Mouse (Mus musculus): Measurements from ENCODE around the gene Ncstn. TPM values are rescaled to one million over a fixed set of nuclear protein-coding genes. Genes with fewer than 3 reads are reported as not detected.

Ncstn gene
- polyA plus RNA-seq, 1 experiment from 2014 or later = 144 TPM

DNA sequence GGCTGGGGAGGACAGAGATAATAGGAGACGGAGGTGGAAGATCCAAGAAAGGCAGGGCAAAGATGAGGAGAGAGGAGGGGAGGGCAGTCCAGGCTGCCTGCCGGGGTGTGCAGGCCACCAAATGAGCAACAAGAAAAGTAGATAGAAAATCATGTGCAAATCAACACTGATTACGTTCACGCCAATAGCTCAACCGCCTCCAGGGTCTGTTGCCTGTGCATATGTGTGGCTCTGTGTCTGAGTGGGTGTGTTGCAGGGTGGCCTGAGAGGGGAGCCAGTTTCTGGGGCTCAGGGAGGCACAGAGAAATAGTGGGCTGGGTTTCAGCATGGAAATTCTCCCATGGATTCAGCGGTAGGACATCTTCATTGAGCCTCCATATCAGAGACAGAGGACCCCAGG is 24.3 kb downstream of the Ncstn start:
- ChIA-PET CTCF (interaction anchor here (0.9 kb wide), 1 partner anchor 24 kb away, joined by 3 read pairs; the partner anchor contains the start of genes Copa and Ncstn), POLR2A (no interaction called here)
- in situ Hi-C loops (cut with MboI; ENCODE audit: low pct_unique_long_range_greater_than_20kb) = no loop called here
- DNase-seq (ENCODE audit: low read depth, low spot score) (no peak), ATAC-seq (no peak)
- no peaks in the 10 kb centered on the region for H3K27me3 ChIP-seq
- TF ChIP-seq CTCF (IDR thresholded peaks at IDR 0.05) = no peak

DNA sequence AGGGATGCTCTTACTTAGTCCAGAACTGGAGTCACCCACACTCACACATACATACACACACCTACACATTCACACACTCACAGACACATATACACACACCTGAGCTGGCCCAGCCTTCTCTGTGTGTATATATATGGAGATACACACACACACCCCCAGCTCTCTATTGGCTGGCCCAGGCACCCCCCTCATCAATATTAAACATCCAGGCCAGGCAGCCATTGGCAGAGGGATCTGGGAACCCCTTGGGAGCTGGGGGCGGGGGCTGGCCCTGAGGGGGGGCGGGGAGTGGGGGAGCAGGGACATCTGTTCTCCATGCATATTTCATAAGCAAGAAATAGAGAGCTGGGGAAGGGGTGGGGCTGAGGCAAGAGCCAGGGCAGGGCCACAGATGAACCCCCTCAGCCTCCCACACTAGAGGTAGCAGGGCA is 25.1 kb downstream of the Ncstn start, which contains the start of gene Nhlh1:
Gene Nhlh1, minus strand, starts transcription at position 83 of the 431 bp plus-strand sequence.
- no peak for TF ChIP-seq CTCF (IDR thresholded peaks at IDR 0.05)
- DNase-seq (ENCODE audit: low read depth, low spot score) (no peak), ATAC-seq (no peak)
- H3K27me3 ChIP-seq = no peaks in the 10 kb centered on the region
- in situ Hi-C loops (cut with MboI; ENCODE audit: low pct_unique_long_range_greater_than_20kb) = no loop called here
- POLR2A ChIA-PET = no interaction called here
- CTCF ChIA-PET = interaction anchor here (0.9 kb wide), 2 partner anchors 10 to 25 kb away, joined by 3 read pairs; partner anchors contain the start of genes Copa and Ncstn

DNA sequence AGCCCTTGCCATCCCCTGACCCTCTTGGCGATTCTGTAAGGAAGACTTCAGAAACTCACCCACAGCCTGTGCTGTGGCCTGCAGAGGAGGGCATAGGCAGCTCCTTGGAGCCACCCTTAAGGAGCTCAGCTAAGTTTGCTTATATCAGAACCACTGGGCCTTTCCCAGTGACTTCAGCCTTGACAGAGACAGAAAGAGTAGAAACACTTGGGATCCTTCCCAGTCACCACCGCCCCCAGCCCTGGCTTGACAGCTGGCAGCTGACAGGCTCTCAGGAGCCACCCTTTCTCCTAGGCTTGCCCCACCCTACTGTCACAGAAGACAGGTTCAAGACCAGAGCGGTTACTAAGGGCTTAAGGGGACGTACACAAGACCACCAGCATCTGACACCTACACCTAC is 26.3 kb downstream of the Ncstn start:
- no peak for ATAC-seq
- no peak for DNase-seq (ENCODE audit: low read depth, low spot score)
- TF ChIP-seq CTCF (IDR thresholded peaks at IDR 0.05) = no peak
- no peaks in the 10 kb centered on the region for H3K27me3 ChIP-seq
- ChIA-PET POLR2A (no interaction called here), CTCF (interaction anchor here (1.5 kb wide), 1 partner anchor 10 kb away, joined by 3 read pairs; no protein-coding TSS in a partner anchor)
- in situ Hi-C loops (cut with MboI; ENCODE audit: low pct_unique_long_range_greater_than_20kb) = no loop called here

DNA sequence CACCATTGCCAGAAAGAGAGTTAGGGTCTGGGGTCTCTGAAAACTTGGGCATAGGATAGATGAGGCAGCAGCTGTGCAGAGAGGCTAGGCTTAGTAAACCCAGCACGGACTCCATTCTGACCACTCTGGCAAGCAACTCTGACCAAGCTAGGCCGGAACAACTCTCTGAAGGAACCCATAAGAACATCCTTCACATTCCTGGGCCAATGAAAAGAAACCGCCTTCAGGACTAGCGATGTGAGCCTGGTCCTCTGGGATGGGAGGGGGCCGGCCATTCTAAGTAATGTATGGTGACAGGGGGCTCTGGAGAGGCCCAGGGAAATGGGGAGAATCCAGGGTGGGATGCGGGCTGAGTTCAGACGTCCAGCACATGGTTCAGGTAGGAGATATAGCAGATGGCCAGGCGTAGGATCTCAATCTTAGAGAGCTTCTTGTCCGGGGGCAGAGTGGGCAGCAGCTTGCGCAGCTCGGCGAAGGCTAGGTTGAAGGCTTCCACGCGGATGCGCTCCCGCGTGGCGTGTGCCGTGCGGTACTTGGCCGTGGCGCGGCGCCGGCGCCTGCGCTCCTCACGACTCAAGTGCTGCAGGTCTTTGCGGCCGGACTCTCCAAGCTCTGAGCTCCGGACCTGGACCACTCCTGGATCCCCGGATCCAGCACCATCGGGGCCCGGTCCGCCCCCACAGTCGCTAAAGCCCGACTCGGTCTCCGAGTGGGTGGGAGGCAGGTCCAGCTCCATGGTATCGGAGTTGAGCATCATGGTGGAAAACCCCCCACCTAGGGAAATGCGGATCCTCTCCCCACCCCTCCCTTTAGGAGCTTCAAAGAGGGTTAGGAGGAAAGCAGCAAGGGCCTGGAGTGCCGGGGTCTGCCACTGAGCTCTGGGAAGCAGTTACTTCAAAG is 28.8 kb downstream of the Ncstn start:
- POLR2A ChIA-PET = interaction anchor here (0.7 kb wide), 1 partner anchor 329 kb away, joined by 5 read pairs; no protein-coding TSS in a partner anchor
- DNase-seq (ENCODE audit: low read depth, low spot score) = no peak
- CTCF ChIA-PET = interaction anchor here (1.4 kb wide), 1 partner anchor 65 kb away, joined by 3 read pairs; no protein-coding TSS in a partner anchor
- TF ChIP-seq CTCF (IDR thresholded peaks at IDR 0.05) = no peak
- no peaks in the 10 kb centered on the region for H3K27me3 ChIP-seq
- in situ Hi-C loops (cut with MboI; ENCODE audit: low pct_unique_long_range_greater_than_20kb) = no loop called here
- no peak for ATAC-seq

DNA sequence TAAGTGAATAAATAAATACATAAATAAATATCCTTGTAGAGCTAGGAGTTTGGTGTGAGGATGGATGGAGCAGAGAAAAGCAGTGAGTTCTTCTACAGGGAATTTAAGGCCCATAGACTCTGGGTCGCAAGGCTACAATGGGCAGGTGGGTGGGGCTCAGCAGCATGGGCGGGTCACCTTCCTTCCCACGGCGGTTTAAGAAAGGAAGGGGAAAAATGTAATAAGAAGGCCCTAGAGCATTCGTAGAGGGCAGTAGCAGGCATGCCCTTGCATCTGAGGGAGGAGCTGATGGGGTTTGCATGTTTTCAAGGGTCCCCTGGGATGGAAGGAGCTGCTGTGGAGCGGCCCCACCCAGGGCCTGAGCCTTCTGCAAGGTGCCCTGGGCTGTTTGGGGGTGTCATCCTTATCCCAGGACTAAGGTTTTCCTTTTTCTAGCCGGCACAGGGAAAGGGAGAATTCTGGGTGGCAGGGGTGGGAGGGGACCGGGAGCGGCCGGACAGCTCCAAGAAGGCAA is 29.8 kb downstream of the Ncstn start:
- ChIA-PET POLR2A (no interaction called here), CTCF (interaction anchor here (1.2 to 1.4 kb wide), 3 partner anchors 28 to 67 kb away, joined by 3 to 4 read pairs (median 3); no protein-coding TSS in a partner anchor)
- DNase-seq (ENCODE audit: low read depth, low spot score) (no peak), ATAC-seq (no peak)
- in situ Hi-C loops (cut with MboI; ENCODE audit: low pct_unique_long_range_greater_than_20kb) = no loop called here
- H3K27me3 ChIP-seq = no peaks in the 10 kb centered on the region
- no peak for TF ChIP-seq CTCF (IDR thresholded peaks at IDR 0.05)

DNA sequence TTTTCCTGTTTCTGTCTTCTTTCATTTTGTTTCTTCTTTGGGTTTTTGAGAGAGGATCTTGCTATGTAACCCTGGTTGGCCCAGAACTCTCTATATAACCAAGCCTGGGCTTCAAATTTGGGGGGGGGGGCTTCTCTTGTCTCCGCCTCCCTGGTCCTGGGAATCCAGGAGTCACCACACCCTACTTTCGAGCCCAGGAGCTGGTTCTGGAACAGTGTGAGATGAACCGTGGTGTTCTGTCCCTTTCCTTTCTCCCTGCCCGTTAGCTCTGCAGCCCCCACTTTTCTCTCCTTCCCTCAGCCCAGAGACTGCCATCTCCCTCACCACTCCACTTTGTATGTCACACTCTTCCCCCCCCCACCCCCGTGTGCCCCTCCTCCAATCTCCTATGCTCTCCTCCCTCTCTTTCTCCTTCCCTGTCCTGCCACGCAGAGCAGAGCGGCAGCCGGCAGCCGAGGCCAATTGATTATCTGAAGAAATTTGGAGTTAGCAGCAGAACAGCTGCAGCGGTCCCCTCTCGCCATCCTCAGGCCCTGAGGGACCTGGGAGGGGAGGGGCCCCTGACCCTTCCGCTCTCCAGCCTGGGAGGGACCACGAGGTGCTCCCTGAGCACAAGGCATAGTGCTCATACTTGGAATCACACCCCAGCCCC is 33.3 kb downstream of the Ncstn start:
- ChIA-PET POLR2A (no interaction called here), CTCF (interaction anchor here (1.3 kb wide), 1 partner anchor 32 kb away, joined by 3 read pairs; no protein-coding TSS in a partner anchor)
- DNase-seq (ENCODE audit: low read depth, low spot score) (no peak), ATAC-seq (no peak)
- no peak for TF ChIP-seq CTCF (IDR thresholded peaks at IDR 0.05)
- no peaks in the 10 kb centered on the region for H3K27me3 ChIP-seq
- in situ Hi-C loops (cut with MboI; ENCODE audit: low pct_unique_long_range_greater_than_20kb) = loop anchor here (25.0 kb wide), 2 partner anchors 288 to 438 kb away; partner anchors contain the start of genes Igsf9, Kcnj10, Kcnj9 and Slamf9

DNA sequence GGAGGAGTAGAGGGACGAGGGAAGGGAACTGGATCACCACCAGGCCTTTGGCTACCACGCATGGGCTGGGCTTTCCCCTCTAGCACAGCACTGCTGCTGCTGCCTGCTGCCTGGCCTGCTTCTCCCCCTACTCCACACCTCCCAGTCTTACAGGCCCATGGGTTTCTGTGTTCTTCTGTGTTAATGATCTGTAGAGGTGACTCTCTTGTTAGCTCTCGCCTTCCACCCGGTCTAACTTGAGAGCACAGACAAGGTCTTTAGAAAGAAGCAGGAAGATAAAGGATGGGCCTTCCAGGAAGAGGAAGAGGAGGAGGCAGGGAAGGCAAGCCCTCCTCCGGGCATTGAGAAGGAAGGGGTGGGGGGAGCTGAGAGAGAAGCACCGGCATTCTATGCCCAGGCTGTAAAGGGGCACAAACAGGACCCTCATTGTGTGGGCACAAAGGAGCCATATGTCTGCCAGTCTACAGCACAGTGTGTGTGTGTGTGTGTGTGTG is 34.3 kb downstream of the Ncstn start:
- ChIA-PET POLR2A (no interaction called here), CTCF (interaction anchor here (1.0 to 1.8 kb wide), 3 partner anchors 33 to 276 kb away, joined by 3 to 6 read pairs (median 3); no protein-coding TSS in a partner anchor)
- in situ Hi-C loops (cut with MboI; ENCODE audit: low pct_unique_long_range_greater_than_20kb) = loop anchor here (25.0 kb wide), 2 partner anchors 289 to 439 kb away; partner anchors contain the start of genes Igsf9, Kcnj10, Kcnj9 and Slamf9
- no peak for TF ChIP-seq CTCF (IDR thresholded peaks at IDR 0.05)
- DNase-seq (ENCODE audit: low read depth, low spot score) (no peak), ATAC-seq (no peak)
- no peaks in the 10 kb centered on the region for H3K27me3 ChIP-seq

DNA sequence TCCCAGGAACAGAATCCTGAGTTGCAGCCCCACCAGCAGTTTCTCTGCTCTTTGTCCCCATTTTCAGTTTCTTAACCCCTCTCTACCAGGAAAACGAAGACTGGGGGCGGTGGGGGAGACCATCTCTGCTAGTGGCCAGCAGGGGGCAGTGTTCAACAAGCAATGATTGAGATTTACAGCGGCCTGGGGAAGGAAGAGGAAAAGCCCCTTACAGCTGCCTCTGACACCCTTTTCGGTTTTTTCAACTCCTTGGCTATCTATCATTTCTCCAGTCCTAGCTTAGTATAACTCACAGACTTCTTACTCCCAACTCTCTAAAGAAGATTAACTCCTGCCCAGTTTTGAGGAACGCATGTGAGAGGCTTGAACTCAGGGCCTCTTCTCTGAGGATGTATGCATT is 35.7 kb downstream of the Ncstn start:
- peak; percentile 84 for TF ChIP-seq CTCF (IDR thresholded peaks at IDR 0.05)
- ChIA-PET CTCF (interaction anchor here (0.6 to 1.9 kb wide), 11 partner anchors 10 to 312 kb away, joined by 3 to 6 read pairs (median 3); partner anchors contain the start of genes Nhlh1, Pex19 and Vangl2), POLR2A (interaction anchor here (0.6 to 0.7 kb wide), 2 partner anchors 99 to 448 kb away, joined by 4 read pairs; no protein-coding TSS in a partner anchor)
- no peaks in the 10 kb centered on the region for H3K27me3 ChIP-seq
- DNase-seq (ENCODE audit: low read depth, low spot score) (no peak), ATAC-seq (peak; percentile 78)
- in situ Hi-C loops (cut with MboI; ENCODE audit: low pct_unique_long_range_greater_than_20kb) = loop anchor here (25.0 kb wide), 2 partner anchors 290 to 440 kb away; partner anchors contain the start of genes Igsf9, Kcnj10, Kcnj9 and Slamf9

DNA sequence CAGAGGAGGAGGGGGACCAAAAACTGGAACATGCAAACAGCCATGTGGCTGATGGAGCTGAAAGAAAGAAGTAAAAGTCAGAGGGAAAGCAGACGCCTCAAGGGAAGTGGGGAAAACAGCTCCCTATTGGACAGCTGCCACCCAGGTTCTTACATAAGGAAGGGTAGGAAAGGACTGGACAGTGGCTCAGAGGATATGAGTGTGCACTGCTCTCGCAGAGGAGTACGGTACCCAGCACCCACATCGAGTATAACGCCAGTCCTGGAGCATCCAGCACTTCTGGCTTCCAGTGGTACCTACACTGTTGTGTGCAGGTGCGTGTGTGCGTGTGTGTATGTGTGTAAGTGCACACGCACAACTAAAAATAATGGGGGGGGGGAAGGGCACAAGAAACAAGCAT is 36.2 kb downstream of the Ncstn start:
- ChIA-PET CTCF (interaction anchor here (0.7 to 1.9 kb wide), 11 partner anchors 9 to 279 kb away, joined by 3 to 5 read pairs (median 3); partner anchors contain the start of genes Nhlh1, Pex19 and Vangl2), POLR2A (interaction anchor here (0.7 kb wide), 1 partner anchor 100 kb away, joined by 4 read pairs; no protein-coding TSS in a partner anchor)
- no peak for DNase-seq (ENCODE audit: low read depth, low spot score)
- no peak for ATAC-seq
- TF ChIP-seq CTCF (IDR thresholded peaks at IDR 0.05) = no peak
- in situ Hi-C loops (cut with MboI; ENCODE audit: low pct_unique_long_range_greater_than_20kb) = loop anchor here (25.0 kb wide), 2 partner anchors 291 to 441 kb away; partner anchors contain the start of genes Igsf9, Kcnj10, Kcnj9 and Slamf9
- H3K27me3 ChIP-seq = no peaks in the 10 kb centered on the region
